Mouse (Mus musculus) heart, embryonic 16.5 days (tissue): ENCODE measurements around the gene Tmem185b. TPM values are rescaled to one million over a fixed set of nuclear protein-coding genes. Genes with fewer than 3 reads are reported as not detected.

Experiments
- ATAC-seq: fragments of 200-750 bp; cut with Nextera tagmentation; replicated peaks from 2 replicates; pipeline ENCODE4 v1.8.0; 2017; ENCODE audit warnings: moderate number of reproducible peaks; ENCODE audit not compliant: insufficient read depth, low FRiP score; ENCODE audit errors: extremely low read depth
- H3K27ac ChIP-seq: fragments of 300-500 bp; sonication (generic); 2 replicates; pipeline ENCODE4 v1.5.1; 2014; ENCODE audit warnings: mild to moderate bottlenecking, low read length, control low read depth, moderate library complexity
- H3K27me3 ChIP-seq: fragments of 300-500 bp; sonication (generic); 2 replicates; pipeline ENCODE4 v1.6.1; 2014; ENCODE audit warnings: low read length, mixed read lengths; ENCODE audit not compliant: control insufficient read depth, insufficient read depth
- H3K36me3 ChIP-seq: fragments of 300-500 bp; sonication (generic); 2 replicates; pipeline ENCODE4 v1.6.1; 2014; ENCODE audit not compliant: control insufficient read depth, insufficient read depth
- H3K4me1 ChIP-seq: fragments of 300-500 bp; sonication (generic); 2 replicates; pipeline ENCODE4 v1.6.1; 2014; ENCODE audit warnings: low read length, mixed read lengths; ENCODE audit not compliant: control insufficient read depth, insufficient read depth
- H3K4me2 ChIP-seq: fragments of 300-500 bp; sonication (generic); 2 replicates; pipeline ENCODE4 v1.6.1; 2014; ENCODE audit warnings: low read depth, mild to moderate bottlenecking, control low read depth, low read length
- H3K4me3 ChIP-seq: fragments of 300-500 bp; sonication (generic); 2 replicates; pipeline ENCODE4 v1.5.1; 2014; ENCODE audit warnings: mild to moderate bottlenecking, control low read depth, low read length
- H3K9ac ChIP-seq: fragments of 300-500 bp; sonication (generic); 2 replicates; pipeline ENCODE4 v1.6.1; 2014; ENCODE audit warnings: low read length, control low read depth
- H3K9me3 ChIP-seq: fragments of 300-500 bp; sonication (generic); replicated peaks from 2 replicates; pipeline ENCODE4 v1.6.1; 2016; ENCODE audit warnings: low read length; ENCODE audit not compliant: control insufficient read depth
- WGBS: fragments of 180-500 bp; shearing (Covaris S2); extraction: QIAGEN DNeasy Blood & Tissue Kit; methylation state at CpG from one replicate; pipeline ENCODE4 v1.1.7; 2014; 5-methylcytosine and 5-hydroxymethylcytosine counted together
- polyA plus RNA-seq: library from polyadenylated mRNA; unstranded; fragments of >200 nt; fragmentation: Nextera tagmentation; extraction: Ambion mirVana; gene quantifications from 2 replicates; pipeline ENCODE4 v1.2.1, GENCODE M21; 2015

Gene Tmem185b
- polyA plus RNA-seq, 1 experiment from 2014 or later, result 24.7 TPM

DNA sequence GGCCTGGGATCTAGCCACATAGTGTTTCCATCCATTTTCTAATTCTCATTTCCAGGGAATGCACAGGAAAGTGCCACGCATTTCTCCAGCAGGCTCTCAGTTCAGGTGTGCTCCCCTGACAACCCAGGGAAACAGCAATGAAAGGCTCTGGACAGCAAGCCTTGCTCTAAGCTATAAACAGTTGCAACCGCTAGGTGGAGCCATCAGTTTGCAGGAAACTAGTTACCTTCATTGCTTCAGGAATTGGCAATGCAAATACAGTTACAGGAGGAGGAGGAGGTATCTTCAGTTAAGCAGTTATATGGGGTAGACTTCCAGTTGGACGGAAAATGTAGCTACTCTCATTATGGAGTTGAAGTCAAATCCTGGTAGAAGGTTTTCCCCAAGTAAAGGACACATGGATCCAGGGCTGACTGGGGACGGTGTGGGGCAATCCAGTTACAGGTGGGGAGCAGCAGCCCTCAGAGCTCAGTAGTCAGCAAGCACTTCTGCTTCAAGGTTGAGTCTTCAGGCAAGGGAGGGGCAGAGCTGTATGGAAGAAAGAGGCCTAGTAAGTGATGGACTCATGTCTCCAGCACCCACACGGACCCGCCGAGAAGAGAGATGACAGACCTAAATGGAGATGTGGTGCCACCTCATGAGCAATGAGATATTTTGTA, 22.8 kb downstream of the Tmem185b start:
- ATAC-seq, result no peak
- H3K4me2 ChIP-seq, result no peak overlapping the region
- no peak overlapping the region for H3K9ac ChIP-seq
- H3K27me3 ChIP-seq, result no peaks in the 10 kb centered on the region
- no peaks in the 10 kb centered on the region for H3K9me3 ChIP-seq
- H3K36me3 ChIP-seq, result 0 out of 2 replicates have a peak, but pooled peaks cover 2% of the 10 kb centered on the region
- H3K27ac ChIP-seq, result no peak overlapping the region
- no peaks in the 10 kb centered on the region for H3K4me1 ChIP-seq
- no peak overlapping the region for H3K4me3 ChIP-seq
- 64% methylated on average over 7 of the region's 7 CpGs for WGBS

DNA sequence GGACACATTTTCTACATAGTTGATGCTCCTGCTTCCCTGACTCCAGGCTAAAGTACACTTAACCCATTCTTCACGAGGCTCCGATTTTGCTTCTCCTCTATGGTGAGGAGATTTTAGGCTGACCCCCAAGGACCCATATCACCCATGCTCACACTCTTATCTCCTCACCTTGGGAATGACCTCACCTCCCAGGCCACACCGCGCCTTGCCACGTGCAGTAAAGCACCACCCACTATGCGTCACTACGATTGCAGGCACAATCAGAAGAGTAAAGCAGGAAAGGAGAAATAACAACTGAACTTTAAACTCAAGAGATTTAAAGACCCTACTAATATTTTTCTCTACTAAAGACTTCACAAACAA, 23.3 kb downstream of the Tmem185b start:
- no peaks in the 10 kb centered on the region for H3K4me1 ChIP-seq
- no peak overlapping the region for H3K9ac ChIP-seq
- H3K27me3 ChIP-seq, result no peaks in the 10 kb centered on the region
- no peak for ATAC-seq
- H3K36me3 ChIP-seq, result 0 out of 2 replicates have a peak, but pooled peaks cover 2% of the 10 kb centered on the region
- H3K4me2 ChIP-seq, result no peak overlapping the region
- 62% methylated on average over 7 of the region's 7 CpGs for WGBS
- H3K4me3 ChIP-seq, result no peak overlapping the region
- H3K27ac ChIP-seq, result no peak overlapping the region
- no peaks in the 10 kb centered on the region for H3K9me3 ChIP-seq

DNA sequence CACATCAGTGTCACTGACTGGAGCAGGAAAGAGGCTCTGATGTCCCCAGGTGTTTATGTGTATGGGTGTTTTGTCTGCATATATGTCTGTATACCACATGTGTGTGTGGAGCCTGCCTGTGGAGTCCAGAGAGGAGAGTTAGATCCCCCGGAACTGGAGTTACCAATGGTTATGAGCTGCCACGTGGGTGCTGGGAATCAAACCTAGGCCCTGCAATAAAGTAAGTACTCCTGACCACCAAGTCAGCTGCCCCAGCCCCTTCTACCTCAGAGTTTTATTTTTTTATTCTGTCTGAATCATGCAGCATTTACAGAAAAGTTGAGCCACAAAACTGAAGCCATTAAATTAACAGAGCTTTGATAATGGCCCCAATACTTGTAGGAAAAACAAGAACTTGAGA, 24.1 kb downstream of the Tmem185b start:
- H3K36me3 ChIP-seq, result 0 out of 2 replicates have a peak, but pooled peaks cover 2% of the 10 kb centered on the region
- H3K9ac ChIP-seq, result no peak overlapping the region
- no peaks in the 10 kb centered on the region for H3K27me3 ChIP-seq
- no peaks in the 10 kb centered on the region for H3K4me1 ChIP-seq
- H3K4me3 ChIP-seq, result no peak overlapping the region
- ATAC-seq, result no peak
- no peaks in the 10 kb centered on the region for H3K9me3 ChIP-seq
- WGBS, result 98% methylated on average over 2 of the region's 2 CpGs
- no peak overlapping the region for H3K4me2 ChIP-seq
- no peak overlapping the region for H3K27ac ChIP-seq

DNA sequence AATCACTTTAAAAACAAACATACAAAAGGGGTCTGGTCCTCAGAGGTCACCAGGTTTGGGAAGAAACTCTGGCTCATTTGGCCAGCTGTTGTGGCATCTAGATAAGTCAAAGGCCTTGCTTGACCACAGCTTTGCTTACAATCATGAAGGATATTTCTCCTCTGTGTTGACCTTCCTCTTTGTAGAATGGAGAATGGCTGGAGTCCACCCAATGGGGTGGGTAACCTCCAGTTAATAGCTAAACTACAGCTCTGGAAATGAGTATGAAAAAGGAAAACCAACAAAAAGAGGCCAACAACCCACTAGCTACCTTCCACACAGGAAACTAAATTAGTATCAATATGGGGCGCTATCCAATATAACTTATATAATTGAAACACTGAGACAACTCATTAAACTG, 25.7 kb downstream of the Tmem185b start:
- no peak overlapping the region for H3K27ac ChIP-seq
- 0 out of 2 replicates have a peak, but pooled peaks cover 2% of the 10 kb centered on the region for H3K36me3 ChIP-seq
- H3K9ac ChIP-seq, result no peak overlapping the region
- no peak overlapping the region for H3K4me2 ChIP-seq
- 92% methylated on average over 1 of the region's 1 CpGs for WGBS
- H3K27me3 ChIP-seq, result no peaks in the 10 kb centered on the region
- H3K4me1 ChIP-seq, result no peaks in the 10 kb centered on the region
- no peak for ATAC-seq
- H3K9me3 ChIP-seq, result no peaks in the 10 kb centered on the region
- H3K4me3 ChIP-seq, result no peak overlapping the region

DNA sequence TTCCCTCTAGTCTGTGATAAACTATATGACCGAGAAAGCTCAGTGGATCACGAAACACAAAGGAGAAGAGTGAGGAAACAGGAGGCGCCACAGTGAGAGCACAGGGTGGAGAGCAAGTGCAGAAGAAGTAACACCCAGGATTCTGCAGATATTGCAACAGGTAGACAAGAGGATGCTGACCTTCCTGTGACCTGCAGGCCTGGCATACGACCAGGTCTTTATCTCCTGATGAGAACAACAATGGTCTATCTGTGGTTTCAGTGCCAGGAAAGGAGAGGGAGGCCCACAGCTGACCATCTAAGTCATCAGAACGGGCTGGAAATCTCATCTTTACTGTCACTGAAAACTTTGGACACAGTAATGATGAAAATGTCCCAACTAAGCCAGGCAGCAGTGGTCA, 29.7 kb downstream of the Tmem185b start:
- no peak for ATAC-seq
- Histone ChIP-seq H3K27ac (no peak overlapping the region), H3K9me3 (peaks cover 1% of the 10 kb centered on the region; the same call in 1 of the 2 replicates), H3K4me2 (no peak overlapping the region), H3K4me1 (no peaks in the 10 kb centered on the region), H3K9ac (no peak overlapping the region), H3K36me3 (no peaks in the 10 kb centered on the region), H3K4me3 (no peak overlapping the region), H3K27me3 (no peaks in the 10 kb centered on the region)
- 58% methylated on average over 5 of the region's 5 CpGs for WGBS

DNA sequence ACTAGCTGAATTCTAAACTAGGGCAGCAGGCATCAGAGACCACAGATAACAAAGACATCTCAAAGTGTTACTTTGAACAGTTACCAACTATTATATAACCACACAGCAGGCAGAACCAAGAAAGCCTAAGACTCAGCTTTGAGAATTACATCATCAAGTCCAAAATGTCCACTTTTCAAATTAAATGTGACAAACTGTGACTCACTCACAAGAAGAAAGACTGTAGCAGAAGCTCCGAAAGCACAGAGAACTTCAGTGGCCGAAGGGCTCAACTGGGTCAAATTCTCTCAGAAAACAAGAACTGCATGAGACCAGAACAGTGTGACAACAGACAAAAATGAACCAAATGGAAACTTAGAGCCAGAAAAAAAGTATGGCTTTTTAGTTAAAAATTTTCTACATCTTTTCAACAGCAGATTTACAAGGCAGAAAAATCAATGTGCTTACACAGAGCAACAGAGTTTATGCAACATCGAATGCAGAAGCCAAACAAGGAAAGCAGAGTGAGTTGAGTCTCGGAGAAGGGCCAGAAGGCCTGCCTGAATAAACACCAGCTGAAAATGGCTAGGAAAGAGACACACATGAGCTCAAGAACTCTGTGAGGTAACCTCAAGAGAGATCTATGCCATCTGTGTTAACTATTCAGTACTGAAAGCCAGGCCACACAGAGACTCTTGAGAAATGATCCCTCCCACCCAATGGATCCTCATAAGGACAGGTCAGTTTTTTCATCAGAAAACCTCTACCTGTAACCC, 31.9 kb downstream of the Tmem185b start:
- 87% methylated on average over 4 of the region's 4 CpGs for WGBS
- H3K36me3 ChIP-seq, result no peaks in the 10 kb centered on the region
- ATAC-seq, result no peak
- no peak overlapping the region for H3K9ac ChIP-seq
- no peak overlapping the region for H3K4me3 ChIP-seq
- H3K27ac ChIP-seq, result no peak overlapping the region
- H3K4me1 ChIP-seq, result no peaks in the 10 kb centered on the region
- H3K4me2 ChIP-seq, result no peak overlapping the region
- peaks cover 5% of the 10 kb centered on the region; the same call in 1 of the 2 replicates for H3K9me3 ChIP-seq
- no peaks in the 10 kb centered on the region for H3K27me3 ChIP-seq

DNA sequence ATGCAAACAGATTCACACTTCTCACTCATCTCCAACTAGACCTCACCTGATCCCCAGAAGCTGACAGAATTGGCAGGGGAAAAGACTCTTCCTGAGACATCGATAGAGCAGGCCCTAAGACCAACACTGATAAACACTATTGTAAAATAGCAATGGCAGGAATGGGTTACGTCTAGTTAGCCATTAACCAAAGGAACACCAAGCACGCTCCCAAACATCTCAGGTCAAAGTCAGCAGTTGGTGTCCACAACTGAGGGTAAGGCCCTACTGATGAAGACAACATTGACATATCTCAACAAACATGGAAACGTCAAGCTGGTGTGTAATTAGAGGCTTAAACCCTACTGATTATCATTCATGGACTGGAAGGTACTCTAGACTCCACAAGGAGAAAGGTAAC, 39.6 kb downstream of the Tmem185b start:
- no peak overlapping the region for H3K4me3 ChIP-seq

DNA sequence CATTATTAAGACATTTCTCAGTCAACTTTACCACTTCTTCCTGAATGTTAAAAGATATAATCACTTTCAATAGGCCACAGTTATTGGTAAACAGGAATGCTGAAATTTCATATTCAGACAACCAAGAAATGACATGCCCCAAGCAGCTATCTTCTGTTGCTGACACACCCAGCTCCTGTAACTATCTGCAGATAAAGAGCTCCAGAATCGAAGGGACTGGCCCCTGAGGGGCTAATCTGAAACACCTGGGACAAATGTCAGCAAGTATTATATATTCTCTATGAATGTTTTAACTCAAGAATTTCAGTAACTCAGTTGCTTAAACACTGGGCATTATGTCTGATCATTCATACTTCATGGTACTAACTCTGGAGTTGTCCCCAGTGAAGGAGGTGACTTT, 44.2 kb downstream of the Tmem185b start:
- Histone ChIP-seq H3K27me3 (no peaks in the 10 kb centered on the region), H3K27ac (no peak overlapping the region), H3K4me2 (no peak overlapping the region), H3K9ac (no peak overlapping the region), H3K4me1 (no peaks in the 10 kb centered on the region), H3K9me3 (no peaks in the 10 kb centered on the region), H3K36me3 (peaks cover 5% of the 10 kb centered on the region; the same call in 1 of the 2 replicates), H3K4me3 (no peak overlapping the region)
- WGBS, result 52% methylated on average over 1 of the region's 1 CpGs
- ATAC-seq, result no peak

More for the DNA sequence above, 39.6 kb downstream of the Tmem185b start:
- peaks cover 5% of the 10 kb centered on the region; the same call in 1 of the 2 replicates for H3K36me3 ChIP-seq
- H3K9ac ChIP-seq, result no peak overlapping the region
- H3K9me3 ChIP-seq, result peaks cover 5% of the 10 kb centered on the region; the same call in 1 of the 2 replicates
- WGBS, result 90% methylated on average over 4 of the region's 4 CpGs
- no peak for ATAC-seq
- no peaks in the 10 kb centered on the region for H3K27me3 ChIP-seq
- H3K4me2 ChIP-seq, result no peak overlapping the region
- no peak overlapping the region for H3K27ac ChIP-seq
- H3K4me1 ChIP-seq, result no peaks in the 10 kb centered on the region
